Mouse (Mus musculus) urinary bladder, postnatal 25 days (tissue): ENCODE results near the gene Gstm2.
"Not testable (repeated sequence)": the region's sequence is repeated elsewhere in the genome, so short reads cannot be mapped to it uniquely, and the experiment has no call there.

Experiments used
- DNase-seq: peaks from one replicate; pipeline ENCODE4 v3.0.0; 2022; ENCODE audit warnings: low spot score

The Gstm2 gene

GRCm38 (mm10) chr3:107986041-107986562 is at the start of gene Gstm2:
Gene Gstm2 (minus strand): TSS chr3:107986453.
- peak; percentile 42 for DNase-seq

- DNase-seq = no peak
Measured at GRCm38 (mm10) chr3:108033156-108033555, 46.9 kb upstream of the Gstm2 start.

DNA sequence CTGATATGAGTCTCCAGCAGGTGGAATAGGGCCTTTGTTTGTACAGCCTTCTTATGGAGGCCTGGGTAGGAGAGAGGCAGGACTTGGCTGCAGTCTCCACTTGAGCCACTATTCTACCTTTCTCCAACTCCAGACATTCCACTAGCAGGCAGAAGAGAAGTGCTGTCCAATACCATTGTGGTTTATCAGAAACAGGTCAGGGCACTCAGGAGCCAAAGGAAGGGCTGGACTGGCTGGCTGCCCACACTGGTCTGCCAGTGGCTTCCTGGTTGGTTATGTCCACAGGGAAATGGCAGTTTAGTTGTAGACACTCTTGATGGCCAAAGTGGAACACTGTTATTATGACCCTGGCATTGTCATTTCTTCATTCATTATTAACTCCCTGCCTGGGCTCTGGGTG is 45.9 kb upstream of the Gstm2 start:
- DNase-seq = no peak

DNA sequence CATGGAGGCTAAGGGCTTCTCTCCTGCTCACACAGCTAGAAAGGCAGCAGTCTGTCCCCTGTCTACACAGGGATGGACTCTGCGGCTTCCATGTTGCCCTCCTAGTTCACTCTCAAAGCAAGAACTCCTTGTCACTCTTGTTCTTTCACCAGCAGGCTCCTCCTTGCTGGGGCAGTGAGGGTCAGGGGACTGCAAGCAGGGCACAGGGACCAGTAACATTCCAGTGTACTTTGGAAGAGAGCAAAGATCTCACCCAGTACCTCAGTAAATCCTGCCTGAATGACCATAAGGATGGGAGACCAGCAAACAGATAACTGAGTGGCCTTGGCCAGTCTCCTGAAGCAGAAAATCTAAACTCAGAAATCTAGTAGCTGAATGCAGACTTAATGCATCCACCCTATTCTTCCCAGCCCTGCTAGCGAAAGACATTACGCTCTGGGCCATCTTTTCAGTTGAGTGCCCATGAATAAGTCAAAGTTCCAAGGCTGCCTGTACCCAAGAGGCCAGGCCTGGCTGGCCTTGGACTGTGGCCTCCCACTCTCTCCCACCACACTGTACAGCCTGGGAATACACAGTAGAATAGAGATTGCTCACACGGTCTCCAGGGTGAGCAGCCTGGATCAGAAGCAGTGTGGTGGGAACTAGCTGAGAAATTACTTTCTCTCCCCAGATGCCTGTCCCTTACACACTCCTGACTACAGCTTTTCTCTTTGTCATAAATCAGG is 42.5 kb upstream of the Gstm2 start:
- no peak for DNase-seq

- DNase-seq = no peak
Measured at GRCm38 (mm10) chr3:108026597-108026996, 40.3 kb upstream of the Gstm2 start.

DNA sequence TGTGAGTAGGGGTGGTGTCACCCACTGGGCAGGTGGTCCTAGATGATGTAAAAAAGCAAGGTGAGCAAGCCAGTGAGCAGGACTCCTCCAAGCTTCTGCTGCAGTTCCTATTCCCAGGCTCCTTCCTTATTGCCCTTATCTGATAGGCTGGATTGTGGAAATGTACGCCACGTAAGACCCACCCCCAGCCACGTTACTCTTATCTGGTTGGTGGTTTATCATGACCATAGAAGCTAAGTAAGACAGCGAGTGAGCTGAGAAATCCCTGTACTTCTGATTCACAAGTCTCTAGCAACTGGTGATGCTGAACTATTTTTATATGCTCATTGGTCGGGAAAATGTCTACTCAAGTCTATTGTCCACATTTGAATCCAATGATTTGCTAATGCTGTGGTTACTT is 39.8 kb upstream of the Gstm2 start:
- DNase-seq = no peak

- DNase-seq = no peak
Measured at GRCm38 (mm10) chr3:108025318-108025717, 39.1 kb upstream of the Gstm2 start.

DNA sequence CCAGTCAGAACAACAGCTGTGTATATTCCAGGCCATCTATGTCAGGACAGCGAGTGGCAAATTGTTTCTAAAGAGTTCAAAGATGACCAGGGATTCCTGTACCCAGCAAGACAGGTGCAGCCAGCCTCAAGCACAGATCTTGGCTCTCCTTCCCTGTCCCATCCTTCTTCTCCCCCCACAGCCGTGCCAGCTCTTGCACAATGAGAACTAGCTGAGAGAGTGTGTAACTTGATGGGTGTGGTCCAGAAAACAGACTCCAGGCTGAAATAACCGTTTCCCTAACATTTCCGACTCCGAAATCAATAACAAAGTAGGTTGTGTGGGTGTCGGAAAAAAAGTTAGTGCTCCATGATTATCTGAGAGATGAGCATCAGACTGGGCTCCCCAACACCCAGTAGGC is 36.4 kb upstream of the Gstm2 start:
- no peak for DNase-seq

- DNase-seq = not testable (repeated sequence)
Measured at GRCm38 (mm10) chr3:108020351-108021022, 34.2 kb upstream of the Gstm2 start.

- DNase-seq = not testable (repeated sequence)
Measured at GRCm38 (mm10) chr3:108019226-108019625, 33.0 kb upstream of the Gstm2 start.

GRCm38 (mm10) chr3:108018190-108018820 is 32.1 kb upstream of the Gstm2 start:
- no peak for DNase-seq

GRCm38 (mm10) chr3:108017473-108018189 is 31.4 kb upstream of the Gstm2 start, which contains the start of gene Gstm1:
Gene Gstm1 (minus strand): TSS chr3:108017973.
- peak; percentile 87 for DNase-seq

DNA sequence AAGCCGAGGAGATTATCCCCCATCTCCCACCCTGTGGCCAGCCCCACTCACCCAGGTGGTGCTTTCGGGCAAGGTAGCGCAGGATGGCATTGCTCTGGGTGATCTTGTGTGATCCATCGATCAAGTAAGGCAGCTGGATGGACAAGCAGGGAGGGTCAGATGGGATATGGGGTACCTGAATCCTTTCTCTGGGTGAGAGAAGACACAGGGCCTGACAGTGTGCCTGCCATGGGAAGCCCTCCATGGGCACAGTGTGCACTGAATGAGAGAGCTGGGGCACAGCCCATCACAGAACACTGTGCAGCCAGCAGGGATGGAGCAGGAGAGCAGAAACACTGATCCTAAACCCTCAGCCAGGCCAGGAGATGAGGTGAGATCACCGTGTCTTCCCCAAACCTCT is 30.2 kb upstream of the Gstm2 start:
- not testable (repeated sequence) for DNase-seq

DNA sequence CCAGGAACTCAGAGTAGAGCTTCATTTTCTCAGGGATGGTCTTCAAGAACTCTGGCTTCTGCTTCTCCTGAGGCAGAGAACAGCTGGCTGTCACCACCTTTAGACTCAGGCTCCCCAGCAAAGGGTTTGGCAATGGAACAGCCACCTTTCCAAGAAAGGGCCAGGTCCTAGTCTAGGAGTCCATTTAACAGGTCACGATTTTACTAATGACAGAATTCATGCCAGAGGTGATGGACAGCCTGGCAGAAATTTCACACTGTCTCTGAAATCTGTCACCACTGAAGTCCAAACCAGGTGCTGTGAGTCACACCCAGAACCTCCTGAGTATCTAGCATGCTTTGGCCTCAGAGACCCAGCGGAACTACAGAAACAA is 28.7 kb upstream of the Gstm2 start:
- no peak for DNase-seq

- DNase-seq = no peak
Measured at GRCm38 (mm10) chr3:108014098-108014973, 28.1 kb upstream of the Gstm2 start.

- DNase-seq = peak; percentile 52
Measured at GRCm38 (mm10) chr3:108013331-108013871, 27.1 kb upstream of the Gstm2 start.

- DNase-seq = no peak
Measured at GRCm38 (mm10) chr3:108011558-108011957, 25.3 kb upstream of the Gstm2 start.

GRCm38 (mm10) chr3:108010286-108010685 is 24.0 kb upstream of the Gstm2 start:
- no peak for DNase-seq

DNA sequence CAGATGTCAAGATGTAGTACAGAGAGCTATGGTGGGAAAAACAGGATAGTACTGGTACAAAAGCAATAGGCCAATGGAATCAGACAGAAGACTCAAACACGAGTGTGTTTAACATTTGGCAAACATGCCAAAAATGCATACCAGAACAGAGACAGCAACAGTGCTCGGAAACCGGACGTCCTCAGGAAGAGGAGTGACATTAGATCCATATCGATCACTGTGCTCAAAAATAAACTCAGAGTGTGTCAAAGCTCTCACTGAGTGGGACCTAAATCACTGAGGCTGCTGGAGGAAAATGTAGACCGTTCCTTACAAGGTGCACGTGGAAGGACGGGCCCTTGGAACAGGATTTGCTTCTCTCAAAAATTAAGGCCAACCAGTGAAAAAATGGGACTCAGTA is 15.8 kb upstream of the Gstm2 start:
- no peak for DNase-seq

DNA sequence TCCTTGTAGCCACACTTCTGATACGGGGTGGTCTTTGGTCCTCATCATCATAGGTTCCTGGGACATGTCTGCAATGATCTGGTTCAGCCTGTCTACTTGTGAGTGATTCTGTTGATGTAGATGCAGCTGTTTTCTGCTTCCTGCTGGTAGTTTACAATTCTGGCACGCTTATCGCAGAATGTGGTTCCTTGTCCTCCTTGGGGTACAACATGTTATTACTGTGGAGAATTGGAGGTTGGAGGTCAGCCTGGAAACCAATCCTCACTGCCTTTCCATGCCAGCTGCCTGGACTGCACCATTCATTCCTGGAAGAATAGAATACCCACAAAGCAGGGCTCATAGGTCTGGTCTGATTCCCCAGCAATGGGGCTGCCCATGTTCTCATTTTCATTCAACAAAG is 13.2 kb upstream of the Gstm2 start:
- DNase-seq = no peak

GRCm38 (mm10) chr3:107998591-107998990 is 12.3 kb upstream of the Gstm2 start:
- DNase-seq = no peak
